Mouse (Mus musculus) kidney, embryonic 15.5 days (tissue): ENCODE data around the gene Psen2. TPM values are rescaled to one million over a fixed set of nuclear protein-coding genes. Genes with fewer than 3 reads are reported as not detected.

Experiments
- ATAC-seq: fragments of 200-750 bp; cut with Nextera tagmentation; replicated peaks from 2 replicates; pipeline ENCODE4 v1.8.0; 2017; ENCODE audit warnings: moderate TSS enrichment; ENCODE audit not compliant: low FRiP score
- H3K27ac ChIP-seq: fragments of 300-500 bp; sonication (generic); 2 replicates; pipeline ENCODE4 v1.5.1; 2015; ENCODE audit warnings: mild to moderate bottlenecking, inconsistent platforms
- H3K27me3 ChIP-seq: fragments of 300-500 bp; sonication (generic); 2 replicates; pipeline ENCODE4 v1.6.1; 2015; ENCODE audit warnings: inconsistent platforms
- H3K36me3 ChIP-seq: fragments of 300-500 bp; sonication (generic); 2 replicates; pipeline ENCODE4 v1.6.1; 2015; ENCODE audit warnings: inconsistent platforms
- H3K4me1 ChIP-seq: fragments of 300-500 bp; sonication (generic); 2 replicates; pipeline ENCODE4 v1.6.1; 2015; ENCODE audit warnings: inconsistent platforms
- H3K4me2 ChIP-seq: fragments of 300-500 bp; sonication (generic); 2 replicates; pipeline ENCODE4 v1.6.1; 2015; ENCODE audit warnings: moderate library complexity, mild to moderate bottlenecking, inconsistent platforms
- H3K4me3 ChIP-seq: fragments of 300-500 bp; sonication (generic); replicated peaks from 2 replicates; pipeline ENCODE4 v1.5.1; 2015; ENCODE audit warnings: mild to moderate bottlenecking, inconsistent platforms
- H3K9ac ChIP-seq: fragments of 300-500 bp; sonication (generic); 2 replicates; pipeline ENCODE4 v1.6.1; 2015; ENCODE audit warnings: mild to moderate bottlenecking, inconsistent platforms
- H3K9me3 ChIP-seq: fragments of 300-500 bp; sonication (generic); replicated peaks from 2 replicates; pipeline ENCODE4 v1.6.1; 2016; ENCODE audit warnings: inconsistent platforms
- WGBS: fragments of 180-500 bp; shearing (Covaris S2); methylation state at CpG from one replicate; pipeline ENCODE4 v1.1.7; 2015; ENCODE audit warnings: mixed read lengths; 5-methylcytosine and 5-hydroxymethylcytosine counted together
- polyA plus RNA-seq: library from polyadenylated mRNA; unstranded; fragments of >200 nt; fragmentation: Nextera tagmentation; extraction: Ambion mirVana; gene quantifications from 2 replicates; pipeline ENCODE4 v1.2.1, GENCODE M21; 2015

The Psen2 gene
- polyA plus RNA-seq, 1 experiment from 2014 or later: 18.7 TPM

DNA sequence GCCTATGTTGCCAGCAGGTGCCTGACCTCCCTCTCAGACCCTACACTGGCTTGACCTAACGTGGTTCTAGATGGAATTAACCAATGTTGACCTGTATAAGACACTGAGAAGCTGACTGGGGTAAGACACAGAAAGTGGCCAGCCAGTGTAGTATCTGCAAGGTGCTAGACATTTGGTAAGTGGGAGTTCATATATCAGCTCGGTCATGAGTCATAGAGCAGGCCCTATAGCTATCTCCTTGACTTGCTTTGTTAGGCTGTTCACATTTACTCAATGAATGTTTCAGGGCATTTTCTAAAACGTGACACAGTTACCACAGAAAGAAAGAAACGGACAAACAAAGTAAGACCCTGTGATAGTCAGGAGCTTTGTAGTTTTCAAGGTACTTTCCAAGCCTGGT is 27.1 kb upstream of the Psen2 start:
- Histone ChIP-seq H3K4me1 (peaks cover 25% of the 10 kb centered on the region), H3K4me2 (no peak overlapping the region), H3K27me3 (no peaks in the 10 kb centered on the region), H3K36me3 (no peaks in the 10 kb centered on the region), H3K27ac (no peak overlapping the region), H3K4me3 (no peak overlapping the region), H3K9ac (no peak overlapping the region), H3K9me3 (no peaks in the 10 kb centered on the region)
- ATAC-seq: no peak
- 81% methylated on average over 4 of the region's 4 CpGs for WGBS

DNA sequence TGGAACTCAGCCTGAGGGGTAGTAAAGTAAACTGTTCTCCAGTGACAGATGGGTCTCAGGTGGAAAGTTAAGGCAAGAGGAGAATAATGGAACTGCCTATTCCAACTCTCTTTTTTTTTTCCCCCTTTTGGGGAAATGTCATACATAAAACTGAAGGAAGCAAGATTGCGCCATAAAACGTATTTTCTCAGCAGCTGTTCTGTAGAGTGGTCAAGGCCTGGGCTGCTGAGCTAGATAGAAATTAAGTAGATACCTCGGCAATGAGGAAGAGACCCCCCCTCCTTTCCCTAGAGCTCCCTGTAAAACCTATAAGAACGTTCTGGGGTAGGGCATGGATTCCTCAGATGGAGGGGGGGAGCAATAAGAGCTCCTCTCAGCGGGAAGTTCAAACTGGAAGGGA is 26.6 kb upstream of the Psen2 start:
- H3K9ac ChIP-seq: no peak overlapping the region
- ATAC-seq: no peak

DNA sequence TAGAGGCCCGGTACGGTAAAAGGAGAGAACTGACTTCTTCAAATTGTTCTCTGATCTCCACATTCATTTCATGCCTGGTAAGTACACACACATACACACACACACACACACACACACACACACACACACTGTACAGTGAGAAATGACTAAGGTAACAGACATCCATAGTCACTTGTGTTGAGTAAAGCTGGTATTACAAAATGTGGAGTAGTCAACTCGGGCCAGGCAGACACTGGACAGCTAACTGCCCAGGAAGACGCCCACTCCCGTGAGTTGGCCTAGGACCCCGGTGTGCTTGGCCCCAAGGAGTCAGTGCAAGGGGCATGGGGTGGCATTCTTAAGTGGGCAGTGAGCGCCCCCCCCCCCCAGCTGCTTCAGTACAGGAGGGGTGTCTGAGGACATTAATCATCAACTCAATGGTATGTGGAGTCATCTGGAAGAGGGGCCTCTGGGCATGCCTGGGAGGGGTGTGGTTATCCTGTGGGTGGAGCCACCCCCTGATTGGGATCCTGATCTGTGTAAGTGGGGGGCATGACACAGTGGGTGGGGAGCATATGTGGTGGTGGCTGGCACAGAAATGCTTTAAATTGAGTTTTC is 25.7 kb upstream of the Psen2 start:
- ATAC-seq: peak; percentile 67
- no peak overlapping the region for H3K9ac ChIP-seq
- H3K4me3 ChIP-seq: no peak overlapping the region
- no peaks in the 10 kb centered on the region for H3K9me3 ChIP-seq
- H3K27me3 ChIP-seq: no peaks in the 10 kb centered on the region
- no peaks in the 10 kb centered on the region for H3K36me3 ChIP-seq
- 78% methylated on average over 7 of the region's 7 CpGs for WGBS
- H3K4me1 ChIP-seq: peaks cover 32% of the 10 kb centered on the region
- peak overlapping the region; percentile 17; the same call in 1 of the 2 replicates for H3K4me2 ChIP-seq
- H3K27ac ChIP-seq: 0 out of 2 replicates have a peak overlapping the region, but pooled peaks have one; percentile 1

More for the DNA sequence above, 26.6 kb upstream of the Psen2 start:
- H3K27ac ChIP-seq: 0 out of 2 replicates have a peak overlapping the region, but pooled peaks have one; percentile 1
- no peaks in the 10 kb centered on the region for H3K36me3 ChIP-seq
- 62% methylated on average over 5 of the region's 5 CpGs for WGBS
- no peaks in the 10 kb centered on the region for H3K9me3 ChIP-seq
- peaks cover 25% of the 10 kb centered on the region for H3K4me1 ChIP-seq
- no peak overlapping the region for H3K4me3 ChIP-seq
- H3K27me3 ChIP-seq: no peaks in the 10 kb centered on the region
- peak overlapping the region; percentile 17 for H3K4me2 ChIP-seq

DNA sequence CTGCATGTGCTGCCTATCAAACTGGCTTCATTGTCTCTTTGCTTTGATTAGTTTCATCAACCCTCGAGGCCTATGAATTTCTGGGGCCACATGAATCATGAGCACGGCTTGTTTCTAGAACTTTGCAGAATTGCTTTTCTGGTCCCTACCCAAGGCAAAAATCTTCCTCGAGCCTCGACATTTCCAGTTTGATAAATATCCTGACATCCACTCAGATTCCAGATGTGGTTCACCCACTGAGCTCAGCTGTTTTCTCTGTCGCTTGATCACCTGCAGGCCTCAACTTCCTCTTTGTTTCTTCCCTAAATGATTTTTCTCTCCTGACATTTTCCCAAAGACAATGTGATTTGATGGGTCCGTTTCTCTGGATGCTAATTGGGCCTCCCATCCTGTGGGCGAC is 25.0 kb upstream of the Psen2 start:
- H3K9me3 ChIP-seq: no peaks in the 10 kb centered on the region
- ATAC-seq: no peak
- no peak overlapping the region for H3K9ac ChIP-seq
- H3K27me3 ChIP-seq: no peaks in the 10 kb centered on the region
- no peaks in the 10 kb centered on the region for H3K36me3 ChIP-seq
- no peak overlapping the region for H3K27ac ChIP-seq
- no peak overlapping the region for H3K4me2 ChIP-seq
- peaks cover 39% of the 10 kb centered on the region for H3K4me1 ChIP-seq
- no peak overlapping the region for H3K4me3 ChIP-seq
- WGBS: 73% methylated on average over 7 of the region's 7 CpGs

DNA sequence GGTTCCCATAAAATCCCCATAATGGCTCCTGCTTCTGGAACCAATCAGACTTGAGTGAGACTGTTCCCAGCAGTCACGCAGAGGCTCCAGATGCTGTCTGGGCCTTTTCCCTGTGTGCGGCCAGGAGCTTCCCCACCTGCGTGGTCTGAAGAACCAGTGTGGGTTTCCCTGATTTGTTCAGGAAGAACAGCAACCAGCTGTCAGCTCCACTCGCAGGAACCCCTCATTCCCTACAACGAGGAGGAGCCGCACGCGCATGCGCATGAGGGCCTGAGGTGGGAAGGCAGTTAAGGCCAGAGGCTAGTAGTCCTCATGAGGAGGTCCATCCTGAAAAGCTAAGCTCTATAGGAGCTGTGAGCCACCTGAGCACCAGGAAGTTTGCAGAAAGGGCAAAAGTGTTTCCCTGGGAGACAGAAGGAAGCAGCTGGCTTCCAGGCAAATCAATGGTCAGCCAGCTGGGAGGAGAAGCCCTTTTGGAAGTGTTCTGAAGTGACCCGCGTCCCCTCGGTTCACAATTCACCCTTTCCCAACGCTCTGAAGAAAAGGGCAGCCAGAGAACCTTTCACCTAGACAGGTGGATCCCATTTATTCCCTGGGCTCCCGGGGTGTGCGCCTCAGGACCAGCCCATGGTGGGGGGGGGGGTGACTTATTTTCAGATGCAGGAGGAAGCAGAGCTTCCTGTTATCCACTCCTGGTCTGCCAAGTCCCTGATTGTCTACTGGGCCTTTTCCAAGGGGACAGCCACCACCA is 23.0 kb upstream of the Psen2 start:
- no peaks in the 10 kb centered on the region for H3K9me3 ChIP-seq
- no peak overlapping the region for H3K4me2 ChIP-seq
- peak overlapping the region; percentile 61 for H3K27ac ChIP-seq
- H3K27me3 ChIP-seq: no peaks in the 10 kb centered on the region
- no peak overlapping the region for H3K4me3 ChIP-seq
- ATAC-seq: no peak
- no peak overlapping the region for H3K9ac ChIP-seq
- WGBS: 60% methylated on average over 15 of the region's 15 CpGs
- H3K4me1 ChIP-seq: peaks cover 39% of the 10 kb centered on the region
- H3K36me3 ChIP-seq: no peaks in the 10 kb centered on the region

DNA sequence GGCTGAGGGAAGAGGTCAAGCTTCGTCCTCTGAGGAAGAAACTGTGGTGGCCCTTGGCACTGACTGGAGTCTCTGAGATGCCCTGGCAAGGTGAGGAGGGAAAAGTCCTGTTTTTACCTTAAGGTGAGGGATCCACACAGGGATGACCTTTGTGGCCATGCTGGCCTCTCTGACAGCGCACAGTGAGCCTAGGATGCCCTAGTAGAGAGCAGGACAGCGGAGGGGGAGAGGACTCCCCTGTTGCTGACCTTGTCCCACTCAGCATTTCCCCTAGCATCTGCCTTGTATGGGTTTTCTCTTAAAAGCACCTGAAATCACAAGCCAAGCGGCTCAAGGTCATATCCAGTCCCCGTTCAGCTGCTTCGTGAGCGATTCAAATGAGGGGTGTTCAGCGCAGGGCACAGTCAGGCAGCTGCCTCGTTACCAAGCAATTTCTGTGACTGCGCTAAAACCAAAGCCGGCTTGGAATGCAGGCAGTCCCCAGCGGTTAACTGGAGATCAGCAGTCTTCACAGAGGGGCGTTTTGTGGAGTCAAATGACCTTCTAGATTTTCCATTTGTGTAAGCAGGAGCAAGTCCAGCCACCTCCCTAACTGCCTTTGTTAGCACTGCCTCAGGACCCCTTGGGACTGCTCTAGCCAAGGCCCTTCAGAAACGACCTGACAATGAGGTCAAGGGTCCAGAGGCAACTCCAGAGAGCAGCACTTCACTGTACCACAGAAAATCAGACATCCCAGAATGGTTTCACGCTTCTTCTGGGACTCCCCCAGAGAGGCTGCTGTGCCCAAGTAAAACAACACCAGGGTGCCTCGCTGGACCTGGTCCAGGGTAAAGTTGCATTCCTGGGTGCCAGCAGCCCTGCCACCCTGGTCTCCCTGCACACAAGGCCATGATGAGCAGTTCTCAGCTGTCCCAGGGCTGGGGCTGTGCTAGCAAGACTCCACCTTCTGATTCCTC is 20.9 kb upstream of the Psen2 start:
- Histone ChIP-seq H3K27ac (peak overlapping the region; percentile 55; the same call in 1 of the 2 replicates), H3K27me3 (no peaks in the 10 kb centered on the region), H3K4me1 (peaks cover 36% of the 10 kb centered on the region), H3K36me3 (no peaks in the 10 kb centered on the region), H3K4me2 (no peak overlapping the region), H3K4me3 (no peak overlapping the region), H3K9ac (no peak overlapping the region), H3K9me3 (no peaks in the 10 kb centered on the region)
- ATAC-seq: peak; percentile 58
- WGBS: 25% methylated on average over 16 of the region's 16 CpGs

DNA sequence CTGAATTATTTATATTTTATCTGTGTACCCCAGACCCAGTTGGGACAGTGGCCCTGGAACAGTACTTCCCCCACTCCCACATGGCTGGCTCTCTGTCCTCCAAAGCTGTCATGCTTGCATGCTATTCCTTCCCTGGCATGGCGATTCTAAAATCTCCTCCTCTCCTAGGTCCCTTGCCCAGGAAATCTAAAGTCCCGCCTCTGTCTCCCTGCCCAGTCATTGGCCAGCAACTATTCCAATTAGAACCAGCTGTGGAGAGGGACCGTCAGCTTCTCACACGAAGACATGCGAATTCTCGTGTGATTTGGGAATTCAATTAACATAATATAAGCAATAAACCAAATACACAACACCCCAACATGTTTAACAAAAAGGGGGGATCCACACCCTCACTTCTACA is 19.3 kb upstream of the Psen2 start:
- Histone ChIP-seq H3K27me3 (no peaks in the 10 kb centered on the region), H3K4me1 (peaks cover 35% of the 10 kb centered on the region), H3K36me3 (no peaks in the 10 kb centered on the region), H3K9me3 (no peaks in the 10 kb centered on the region), H3K9ac (no peak overlapping the region), H3K27ac (no peak overlapping the region), H3K4me2 (no peak overlapping the region), H3K4me3 (no peak overlapping the region)
- ATAC-seq: no peak
- 69% methylated on average over 6 of the region's 6 CpGs for WGBS

DNA sequence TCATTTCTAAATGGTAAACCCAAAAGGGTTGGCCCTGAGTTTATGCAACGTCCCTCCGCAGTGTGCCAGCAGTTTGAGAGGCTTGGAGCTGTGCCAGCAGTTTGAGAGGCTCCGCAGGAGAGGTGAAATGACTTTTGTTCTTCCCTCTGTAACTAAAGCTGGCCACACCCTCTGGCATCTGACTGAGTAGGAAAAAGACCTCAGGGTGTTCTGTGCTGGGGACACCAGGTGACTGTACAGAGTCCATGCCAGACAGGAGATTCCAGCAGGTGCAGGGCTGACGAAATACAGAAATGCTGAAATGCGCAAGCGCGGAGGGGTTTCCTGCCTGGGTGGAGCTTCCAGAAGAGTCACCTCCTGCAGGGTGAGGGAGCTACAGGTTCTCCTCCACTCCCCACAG is 16.4 kb upstream of the Psen2 start:
- Histone ChIP-seq H3K36me3 (no peaks in the 10 kb centered on the region), H3K9ac (no peak overlapping the region), H3K27me3 (no peaks in the 10 kb centered on the region), H3K27ac (peak overlapping the region; percentile 41; the same call in 1 of the 2 replicates), H3K4me3 (no peak overlapping the region), H3K9me3 (no peaks in the 10 kb centered on the region), H3K4me1 (peaks cover 29% of the 10 kb centered on the region), H3K4me2 (0 out of 2 replicates have a peak overlapping the region, but pooled peaks have one; percentile 10)
- peak; percentile 61; the same call in 1 of the 2 replicates for ATAC-seq
- WGBS: 46% methylated on average over 7 of the region's 7 CpGs

DNA sequence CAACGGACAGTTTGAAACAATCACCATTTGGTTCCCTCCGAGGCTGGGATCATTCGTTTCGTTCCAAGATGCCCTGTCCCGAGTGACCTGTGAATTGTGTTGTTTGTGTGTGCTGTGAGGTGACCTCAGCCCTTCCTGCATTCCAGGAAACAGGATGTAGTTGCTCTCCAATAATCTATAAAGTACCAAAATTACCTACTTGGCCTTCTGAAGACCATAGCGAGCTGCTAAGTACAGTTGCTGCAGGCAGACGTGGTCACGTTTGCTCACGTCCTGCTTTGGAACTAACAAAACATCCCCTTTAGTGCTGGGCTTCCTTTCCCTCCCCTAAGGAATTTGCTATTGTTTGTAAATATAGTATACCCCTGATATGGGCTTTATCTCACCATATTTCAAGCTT is 14.3 kb upstream of the Psen2 start:
- peaks cover 15% of the 10 kb centered on the region for H3K4me1 ChIP-seq
- no peak overlapping the region for H3K4me3 ChIP-seq
- ATAC-seq: peak; percentile 49; the same call in 1 of the 2 replicates
- WGBS: 50% methylated on average over 9 of the region's 9 CpGs
- no peak overlapping the region for H3K9ac ChIP-seq
- H3K36me3 ChIP-seq: no peaks in the 10 kb centered on the region
- no peaks in the 10 kb centered on the region for H3K27me3 ChIP-seq
- H3K4me2 ChIP-seq: no peak overlapping the region
- H3K27ac ChIP-seq: peak overlapping the region; percentile 57; the same call in 1 of the 2 replicates
- H3K9me3 ChIP-seq: no peaks in the 10 kb centered on the region

DNA sequence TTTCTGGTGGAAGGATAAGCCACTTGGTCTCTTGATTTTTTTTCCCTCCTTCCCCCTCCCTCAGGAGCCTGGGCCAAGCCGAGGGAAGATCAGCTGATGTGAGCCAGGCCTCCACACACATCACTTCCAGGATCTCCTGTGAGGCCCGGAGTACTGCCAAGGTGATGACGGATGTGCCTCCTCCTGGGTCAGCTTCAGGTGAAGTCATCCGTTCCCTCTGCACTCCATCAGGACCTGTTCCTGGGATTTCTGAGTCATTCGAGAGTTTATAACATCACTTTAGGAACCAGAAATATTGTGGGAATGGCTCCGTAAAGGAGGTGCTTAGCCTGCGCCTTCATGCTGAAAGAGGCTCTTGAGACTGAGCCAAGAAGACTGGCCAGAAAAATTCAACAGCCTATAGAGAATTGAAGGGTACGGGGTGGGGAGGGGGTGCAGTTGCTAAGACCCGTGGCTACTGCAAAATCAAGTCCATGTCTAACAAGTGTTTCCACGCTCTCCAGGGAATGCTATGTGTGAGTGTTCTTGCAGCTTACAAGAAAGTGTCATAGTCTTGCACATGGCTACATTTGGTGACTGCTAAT is 11.6 kb upstream of the Psen2 start:
- Histone ChIP-seq H3K4me2 (no peak overlapping the region), H3K27me3 (no peaks in the 10 kb centered on the region), H3K9ac (no peak overlapping the region), H3K9me3 (no peaks in the 10 kb centered on the region), H3K27ac (no peak overlapping the region), H3K4me1 (peaks cover 12% of the 10 kb centered on the region), H3K4me3 (no peak overlapping the region), H3K36me3 (no peaks in the 10 kb centered on the region)
- no peak for ATAC-seq
- WGBS: 75% methylated on average over 10 of the region's 10 CpGs

DNA sequence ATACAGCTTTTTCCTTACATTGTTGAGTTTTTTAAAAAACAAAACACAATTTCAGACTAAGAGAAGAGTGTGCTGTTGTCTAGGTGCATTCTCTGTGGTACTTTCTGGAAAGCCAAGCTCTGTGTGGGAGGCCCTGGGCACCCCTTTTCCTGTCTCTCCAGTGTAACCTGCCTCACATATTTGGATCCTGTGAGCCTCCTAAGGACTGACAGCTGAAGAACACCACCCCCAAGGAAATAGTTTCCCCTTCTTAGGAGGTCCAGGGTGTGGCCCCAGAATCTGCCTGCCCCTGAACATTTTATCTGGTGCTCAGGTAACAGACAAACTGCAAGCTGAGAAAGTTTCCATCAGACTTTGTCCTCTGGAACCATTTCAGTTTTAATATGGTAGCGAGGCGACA is 5.8 kb upstream of the Psen2 start:
- WGBS: 93% methylated on average over 2 of the region's 2 CpGs
- ATAC-seq: no peak

More for the DNA sequence above, 5.8 kb upstream of the Psen2 start:
- Histone ChIP-seq H3K36me3 (no peaks in the 10 kb centered on the region), H3K4me3 (no peak overlapping the region), H3K27ac (no peak overlapping the region), H3K27me3 (no peaks in the 10 kb centered on the region; the same call in 1 of the 2 replicates), H3K9ac (0 out of 2 replicates have a peak overlapping the region, but pooled peaks have one; percentile 14), H3K4me2 (no peak overlapping the region), H3K9me3 (no peaks in the 10 kb centered on the region), H3K4me1 (peaks cover 28% of the 10 kb centered on the region)
